Mouse (Mus musculus) large intestine, adult 2 months (tissue): ENCODE measurements at regions not wholly inside any gene's neighbourhood (a gene's known extent, or its start where the extent isn't known, plus 50 kb on each side); places are given as distances from the start of the nearest gene placed in this dataset.

Experiments
- DNase-seq: peaks from one replicate; pipeline ENCODE4 v3.0.0-alpha.2; 2012; ENCODE audit warnings: low read depth, low spot score
- WGBS: fragments of 180-500 bp; shearing (Covaris S2); methylation state at CpG from one replicate; pipeline ENCODE4 v1.1.7; 2018; 5-methylcytosine and 5-hydroxymethylcytosine counted together

GRCm38 (mm10) chr1:75946290-75946839 lies 400.3 kb downstream of the Slc4a3 start:
- 50% methylated on average over 5 of the region's 5 CpGs for WGBS
- no peak for DNase-seq

- 86% methylated on average over 9 of the region's 9 CpGs for WGBS
- no peak for DNase-seq
These were observed 432.3 kb downstream of the Slc4a3 start for GRCm38 (mm10) chr1:75978203-75978986.

GRCm38 (mm10) chr1:75983057-75983456 lies 437.0 kb downstream of the Slc4a3 start:
- no peak for DNase-seq
- WGBS: 54% methylated on average over 8 of the region's 8 CpGs

- no peak for DNase-seq
- WGBS: 73% methylated on average over 3 of the region's 3 CpGs
These were observed 437.4 kb downstream of the Slc4a3 start for GRCm38 (mm10) chr1:75983487-75983886.

GRCm38 (mm10) chr1:75988496-75988895 lies 442.4 kb downstream of the Slc4a3 start:
- no peak for DNase-seq
- 74% methylated on average over 3 of the region's 3 CpGs for WGBS

- 70% methylated on average over 3 of the region's 3 CpGs for WGBS
- no peak for DNase-seq
These were observed 446.0 kb downstream of the Slc4a3 start for GRCm38 (mm10) chr1:75992039-75992438.

GRCm38 (mm10) chr1:75997222-75997621 lies 451.2 kb downstream of the Slc4a3 start:
- 75% methylated on average over 3 of the region's 3 CpGs for WGBS
- DNase-seq: no peak

- 91% methylated on average over 9 of the region's 9 CpGs for WGBS
- DNase-seq: no peak
These were observed 455.1 kb downstream of the Slc4a3 start for GRCm38 (mm10) chr1:76001124-76001523.

- WGBS: 40% methylated on average over 3 of the region's 3 CpGs
- DNase-seq: no peak
These were observed 463.5 kb downstream of the Slc4a3 start for GRCm38 (mm10) chr1:76009601-76010000.

GRCm38 (mm10) chr1:76010212-76010800 lies 464.2 kb downstream of the Slc4a3 start:
- no peak for DNase-seq
- 53% methylated on average over 4 of the region's 4 CpGs for WGBS

- DNase-seq: no peak
- WGBS: 58% methylated on average over 6 of the region's 6 CpGs
These were observed 472.5 kb downstream of the Slc4a3 start for GRCm38 (mm10) chr1:76018588-76018987.

GRCm38 (mm10) chr1:76019071-76019470 lies 473.0 kb downstream of the Slc4a3 start:
- WGBS: 36% methylated on average over 11 of the region's 11 CpGs

GRCm38 (mm10) chr1:76024650-76025049 lies 478.6 kb downstream of the Slc4a3 start:
- 46% methylated on average over 3 of the region's 3 CpGs for WGBS
- no peak for DNase-seq

More at GRCm38 (mm10) chr1:76019071-76019470, 473.0 kb downstream of the Slc4a3 start:
- no peak for DNase-seq

- WGBS: 32% methylated on average over 4 of the region's 4 CpGs
- no peak for DNase-seq
These were observed 479.3 kb downstream of the Slc4a3 start for GRCm38 (mm10) chr1:76025389-76025788.

GRCm38 (mm10) chr1:76029059-76029458 lies 483.0 kb downstream of the Slc4a3 start:
- WGBS: 79% methylated on average over 1 of the region's 1 CpGs
- no peak for DNase-seq

GRCm38 (mm10) chr1:76031171-76031922 lies 485.3 kb downstream of the Slc4a3 start:
- no peak for DNase-seq
- WGBS: 30% methylated on average over 11 of the region's 11 CpGs

GRCm38 (mm10) chr1:76031923-76032285 lies 485.8 kb downstream of the Slc4a3 start:
- no peak for DNase-seq
- 34% methylated on average over 4 of the region's 4 CpGs for WGBS

GRCm38 (mm10) chr1:76032626-76033025 lies 486.6 kb downstream of the Slc4a3 start:
- no peak for DNase-seq
- 71% methylated on average over 3 of the region's 3 CpGs for WGBS

GRCm38 (mm10) chr1:76036316-76036715 lies 490.2 kb downstream of the Slc4a3 start:
- no peak for DNase-seq
- WGBS: 62% methylated on average over 3 of the region's 3 CpGs

- DNase-seq: no peak
- 67% methylated on average over 4 of the region's 4 CpGs for WGBS
These were observed 493.1 kb downstream of the Slc4a3 start for GRCm38 (mm10) chr1:76039029-76039655.
